12 mouse cellular contexts compared by ENCODE assay signal in the genomic region with DNA sequence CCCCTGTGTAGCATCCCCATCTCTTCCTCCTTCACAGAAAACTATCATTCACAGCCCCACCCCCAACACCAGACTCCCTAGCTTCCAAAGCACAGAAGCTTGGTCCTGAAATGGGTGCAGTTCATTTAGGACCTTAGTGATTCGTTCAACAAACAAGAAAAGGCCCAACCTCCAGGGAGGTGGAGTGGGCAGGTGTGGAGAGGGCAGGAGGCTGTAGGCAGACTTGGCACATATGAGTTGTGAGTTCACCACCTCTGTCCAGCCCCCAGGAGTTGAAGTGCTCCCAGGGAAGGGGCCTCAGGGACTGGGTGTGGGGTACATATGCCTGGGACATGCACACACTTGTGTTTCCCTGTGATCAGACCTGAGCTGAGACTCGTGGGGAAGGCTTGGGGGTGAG. TPM values are rescaled to one million over a fixed set of nuclear protein-coding genes. Genes with fewer than 3 reads are reported as not detected.
A peak's percentile ranks its signal among the peaks of the same experiment; 100 is the strongest.
DNase-seq lines count a peak whose midpoint lies in the region; ATAC-seq and TF ChIP-seq lines count a peak whose summit lies in the region.
"Had no signal": no experiment of that assay in that cellular context is flagged by ENCODE, and none has a peak within 500 bp of the region (broad histone marks: within the 10 kb centered on the region; RNA-seq: fewer than 3 reads in every experiment).

No protein-coding gene starts in this region.

- no peaks in the 10 kb centered on the region for H3K27me3 ChIP-seq in liver, embryonic 11.5 days (replicated peaks; ENCODE audit: control insufficient read depth, insufficient read depth, low read length)
- peaks cover 3% of the 10 kb centered on the region; the same call in 1 of the 2 replicates for H3K27me3 ChIP-seq in liver, embryonic 12.5 days (replicated peaks)
- H3K27me3 ChIP-seq in liver, embryonic 14.5 days (ENCODE audit: control insufficient read depth, insufficient read depth, low read length): no peaks in the 10 kb centered on the region
- H3K27me3 ChIP-seq: forebrain, embryonic 13.5 days; midbrain, embryonic 12.5 days had no signal

- no peak for DNase-seq in liver, embryonic 11.5 days (ENCODE audit: low spot score)
- DNase-seq in liver, embryonic 14.5 days (ENCODE audit: low read depth in 3 of 3, low spot score in 3 of 3): no peak
- peak; percentile 71 for DNase-seq in lung, postnatal 25 days (ENCODE audit: low spot score)
- no peak for DNase-seq in B cell, adult 2 months
- DNase-seq in adrenal gland, postnatal 36 days: no peak
- DNase-seq: liver, embryonic 13.5 days; right cerebral cortex, adult 18-20 months had no signal

- no peak for TF ChIP-seq CTCF in liver, embryonic 14.5 days (IDR thresholded peaks at IDR 0.05; ENCODE audit: low read depth)

- WGBS in liver, embryonic 11.5 days: 36% methylated on average over 2 of the region's 2 CpGs
- 37% methylated on average over 2 of the region's 2 CpGs for WGBS in liver, embryonic 12.5 days (ENCODE audit: insufficient replicate concordance)
- WGBS in liver, embryonic 14.5 days (ENCODE audit: insufficient replicate concordance): 32% methylated on average over 2 of the region's 2 CpGs

- H3K9ac ChIP-seq in liver, embryonic 11.5 days (ENCODE audit: low read depth, low read length): no peak overlapping the region
- H3K9ac ChIP-seq in liver, embryonic 12.5 days: no peak overlapping the region
- no peak overlapping the region for H3K9ac ChIP-seq in liver, embryonic 14.5 days (replicated peaks)
- H3K9ac ChIP-seq: forebrain, embryonic 13.5 days; liver, embryonic 13.5 days; midbrain, embryonic 12.5 days had no signal

- H3K27ac ChIP-seq in liver, embryonic 11.5 days (ENCODE audit: low read depth, low read length): no peak overlapping the region
- H3K27ac ChIP-seq in liver, embryonic 12.5 days: no peak overlapping the region
- no peak overlapping the region for H3K27ac ChIP-seq in liver, embryonic 14.5 days
- H3K27ac ChIP-seq: forebrain, embryonic 13.5 days; heart, adult 2 months; liver, embryonic 13.5 days; midbrain, embryonic 12.5 days had no signal

- H3K9me3 ChIP-seq in liver, embryonic 11.5 days (ENCODE audit: control insufficient read depth, low read length): no peaks in the 10 kb centered on the region
- no peaks in the 10 kb centered on the region for H3K9me3 ChIP-seq in liver, embryonic 12.5 days (replicated peaks)
- no peaks in the 10 kb centered on the region for H3K9me3 ChIP-seq in liver, embryonic 14.5 days (ENCODE audit: control insufficient read depth, low read length)
- H3K9me3 ChIP-seq: forebrain, embryonic 13.5 days; liver, embryonic 13.5 days; midbrain, embryonic 12.5 days had no signal

- H3K36me3 ChIP-seq in liver, embryonic 11.5 days (ENCODE audit: control insufficient read depth, insufficient read depth, low read length): no peaks in the 10 kb centered on the region
- H3K36me3 ChIP-seq in liver, embryonic 12.5 days: no peaks in the 10 kb centered on the region
- H3K36me3 ChIP-seq in liver, embryonic 14.5 days (replicated peaks; ENCODE audit: control insufficient read depth, insufficient read depth, low read depth): no peaks in the 10 kb centered on the region
- H3K36me3 ChIP-seq: liver, embryonic 13.5 days; midbrain, embryonic 12.5 days had no signal

- H3K4me3 ChIP-seq in liver, embryonic 11.5 days (ENCODE audit: low read depth, low read length): no peak overlapping the region
- no peak overlapping the region for H3K4me3 ChIP-seq in liver, embryonic 12.5 days
- no peak overlapping the region for H3K4me3 ChIP-seq in liver, embryonic 14.5 days (ENCODE audit: insufficient read depth in 1 of 2, low read depth in 2 of 2, low read length in 2 of 2)
- H3K4me3 ChIP-seq: forebrain, embryonic 13.5 days; heart, adult 2 months; liver, embryonic 13.5 days; midbrain, embryonic 12.5 days had no signal

- H3K4me1 ChIP-seq in liver, embryonic 11.5 days (replicated peaks; ENCODE audit: control insufficient read depth, insufficient read depth, low read length): peaks cover 3% of the 10 kb centered on the region; the same call in 1 of the 2 replicates
- peaks cover 7% of the 10 kb centered on the region; the same call in 1 of the 2 replicates for H3K4me1 ChIP-seq in liver, embryonic 12.5 days
- peaks cover 0 to 5% of the 10 kb centered on the region in 2 experiments; a peak in 1 of 4 replicates for H3K4me1 ChIP-seq in liver, embryonic 14.5 days (replicated peaks; ENCODE audit: control insufficient read depth in 2 of 2, insufficient read depth in 2 of 2, low read length in 1 of 2)
- H3K4me1 ChIP-seq: forebrain, embryonic 13.5 days; midbrain, embryonic 12.5 days had no signal

- ATAC-seq in liver, embryonic 11.5 days (replicated peaks; ENCODE audit: low FRiP score): peak; percentile 36; the same call in 1 of the 2 replicates
- ATAC-seq in liver, embryonic 12.5 days: no peak
- ATAC-seq in liver, embryonic 14.5 days (ENCODE audit: insufficient read depth): 0 out of 2 replicates have a peak, but pooled peaks have one; percentile 14
- ATAC-seq in erythroblast, adult 5-6 weeks (replicated peaks; ENCODE audit: low FRiP score, poor library complexity, severe bottlenecking): no peak
- ATAC-seq: forebrain, embryonic 13.5 days had no signal

- no peak for TF ChIP-seq EP300 in liver, embryonic 14.5 days (IDR thresholded peaks at IDR 0.05; ENCODE audit: low read depth)

- H3K4me2 ChIP-seq in liver, embryonic 11.5 days: no peak overlapping the region
- H3K4me2 ChIP-seq in liver, embryonic 12.5 days: no peak overlapping the region
- H3K4me2 ChIP-seq in liver, embryonic 14.5 days (ENCODE audit: low read depth): no peak overlapping the region
- H3K4me2 ChIP-seq: forebrain, embryonic 13.5 days; liver, embryonic 13.5 days; midbrain, embryonic 12.5 days had no signal

RNA-seq across cellular contexts. Expression of gene Sdc1, which starts 39.8 kb away (rescaled TPM):
- polyA plus RNA-seq in liver, embryonic 11.5 days (2014; fragmentation: Nextera tagmentation; extraction: Ambion mirVana): 50.2 and 51.6 TPM in 2 replicates
- 27.7 and 30.2 TPM in 2 replicates for polyA plus RNA-seq in liver, embryonic 12.5 days (2016; fragmentation: Nextera tagmentation; extraction: Ambion mirVana)
- 12.6 and 16.8 TPM in 2 replicates for polyA plus RNA-seq in liver, embryonic 14.5 days (2012; rRNA removed)
- 15.5 and 15.8 TPM in 2 replicates for polyA plus RNA-seq in liver, embryonic 14.5 days (2014; fragmentation: Nextera tagmentation; extraction: Ambion mirVana)
- 1.2 TPM in 1 of 2 replicates, not detected in the other for total RNA-seq in erythroblast, adult 5-6 weeks (2015; ENCODE audit: low replicate concordance)
- 0.98 TPM in 1 of 2 replicates, not detected in the other for total RNA-seq in erythroblast, adult 5-6 weeks (2017; ENCODE audit: low replicate concordance)
- total RNA-seq in adrenal gland, postnatal 36 days (2021): 10 to 100 TPM; 16.5 to 17.0 TPM

Comparison
In these comparisons a context has a peak if more than half of its experiments do, and no peak if none do; other contexts are left out.
1. ATAC-seq: peak in liver, embryonic 11.5 days (single experiment) and liver, embryonic 14.5 days (single experiment); none in liver, embryonic 12.5 days (single experiment) and erythroblast, adult 5-6 weeks (single experiment).